Mouse (Mus musculus) CH12.LX (cell line): ENCODE measurements around the gene Pard6a. TPM values are rescaled to one million over a fixed set of nuclear protein-coding genes. Genes with fewer than 3 reads are reported as not detected.

ENCODE experiments used
- DNase-seq: peaks from one replicate; pipeline ENCODE4 v3.0.0-alpha.2; 2013; ENCODE audit errors: extremely low read depth
- H3K27ac ChIP-seq: 2 replicates; pipeline ENCODE4 v1.5.1; 2012; ENCODE audit warnings: low read depth, mild to moderate bottlenecking, control low read depth, moderate library complexity; ENCODE audit not compliant: insufficient read depth
- H3K27me3 ChIP-seq: replicated peaks from 2 replicates; pipeline ENCODE3; 2012; ENCODE audit warnings: inconsistent platforms
- H3K36me3 ChIP-seq, 2 experiments: replicated peaks in 1 of 2; 2 replicates each; pipeline versions ENCODE3 to v1.6.1; 2012; ENCODE audit warnings: inconsistent platforms in 1 of 2, low read length in 1 of 2, mild to moderate bottlenecking in 1 of 2, mixed read lengths in 1 of 2, moderate library complexity in 1 of 2; ENCODE audit not compliant: control insufficient read depth in 1 of 2, insufficient read depth in 1 of 2
- H3K4me1 ChIP-seq, 2 experiments: 2 replicates each; pipeline ENCODE4 v1.6.1; 2012; ENCODE audit warnings: inconsistent platforms in 1 of 2, moderate library complexity in 1 of 2; ENCODE audit not compliant: insufficient read depth in 2 of 2, control insufficient read depth in 1 of 2
- H3K4me2 ChIP-seq: 2 replicates; pipeline ENCODE4 v1.6.1; 2012; ENCODE audit warnings: low read depth, mild to moderate bottlenecking, control low read depth; ENCODE audit not compliant: poor library complexity, insufficient read depth, severe bottlenecking
- H3K4me3 ChIP-seq, 3 experiments: fragments of 150-350 bp in 1 of 3; sonication (generic) in 1 of 3; replicated peaks in 1 of 3; 2 replicates each; pipeline versions ENCODE3 to v1.5.1; 2011 to 2012; ENCODE audit warnings: low read depth in 2 of 3, low read length in 2 of 3, mild to moderate bottlenecking in 2 of 3, moderate library complexity in 2 of 3, control low read depth in 1 of 3, improper control_type of control experiment in 1 of 3, inconsistent platforms in 1 of 3, mixed read lengths in 1 of 3; ENCODE audit not compliant: poor library complexity in 1 of 3
- H3K79me2 ChIP-seq: replicated peaks from 2 replicates; pipeline ENCODE4 v1.6.1; 2012; ENCODE audit warnings: mild to moderate bottlenecking, moderate library complexity; ENCODE audit not compliant: control insufficient read depth, poor library complexity, insufficient read depth, severe bottlenecking; ENCODE audit errors: extremely low read depth
- H3K9ac ChIP-seq: 2 replicates; pipeline ENCODE4 v1.6.1; 2012; ENCODE audit warnings: low read depth, mild to moderate bottlenecking, control low read depth, moderate library complexity; ENCODE audit not compliant: insufficient read depth
- H3K9me3 ChIP-seq: replicated peaks from 2 replicates; pipeline ENCODE3; 2012; ENCODE audit warnings: low read length, inconsistent platforms, mixed read lengths
- BHLHE40 ChIP-seq: IDR thresholded peaks from 2 replicates; pipeline ENCODE4 v1.6.1; 2011; ENCODE audit warnings: mild to moderate bottlenecking, low read depth, low read length, improper control_type of control experiment
- CHD1 ChIP-seq: IDR thresholded peaks from 2 replicates; pipeline ENCODE4 v1.6.1; 2012; ENCODE audit warnings: low read depth, low read length, improper control_type of control experiment, inconsistent platforms
- CHD2 ChIP-seq: IDR thresholded peaks from 2 replicates; pipeline ENCODE4 v1.6.1; 2011; ENCODE audit warnings: low read length, improper control_type of control experiment
- ELF1 ChIP-seq: IDR thresholded peaks from 2 replicates; pipeline ENCODE4 v1.6.1; 2014; ENCODE audit warnings: low read depth, mild to moderate bottlenecking, inconsistent platforms, low read length, improper control_type of control experiment
- ETS1 ChIP-seq: conservative IDR thresholded peaks from 2 replicates; pipeline ENCODE4 v1.6.1; 2012; ENCODE audit warnings: low read depth, mild to moderate bottlenecking, inconsistent platforms, low read length, improper control_type of control experiment, moderate library complexity
- GABPA ChIP-seq: IDR thresholded peaks from 2 replicates; pipeline ENCODE4 v1.6.1; 2012; ENCODE audit warnings: low read depth, low read length, improper control_type of control experiment, inconsistent platforms; ENCODE audit not compliant: insufficient replicate concordance
- HCFC1 ChIP-seq: IDR thresholded peaks from 2 replicates; pipeline ENCODE4 v1.6.1; 2012; ENCODE audit warnings: low read depth, mild to moderate bottlenecking, inconsistent platforms, low read length, improper control_type of control experiment
- JUN ChIP-seq: IDR thresholded peaks from 2 replicates; pipeline ENCODE4 v1.6.1; 2011; ENCODE audit warnings: low read depth, mild to moderate bottlenecking, low read length, improper control_type of control experiment, moderate library complexity; ENCODE audit not compliant: insufficient read depth
- MAZ ChIP-seq: IDR thresholded peaks from 2 replicates; pipeline ENCODE4 v1.6.1; 2012; ENCODE audit warnings: low read depth, mild to moderate bottlenecking, inconsistent platforms, low read length, improper control_type of control experiment, moderate library complexity
- MEF2A ChIP-seq: IDR thresholded peaks from 2 replicates; pipeline ENCODE4 v1.6.1; 2014; ENCODE audit warnings: low read depth, mild to moderate bottlenecking, inconsistent platforms, low read length, improper control_type of control experiment, borderline replicate concordance
- MXI1 ChIP-seq: IDR thresholded peaks from 2 replicates; pipeline ENCODE4 v1.6.1; 2011; ENCODE audit warnings: mild to moderate bottlenecking, low read depth, low read length, improper control_type of control experiment
- MYC ChIP-seq: IDR thresholded peaks from 2 replicates; pipeline ENCODE4 v1.6.1; 2011; ENCODE audit warnings: low read depth, mild to moderate bottlenecking, improper control_type of control experiment, low read length
- NRF1 ChIP-seq: IDR thresholded peaks from 2 replicates; pipeline ENCODE4 v1.6.1; 2014; ENCODE audit warnings: low read depth, mild to moderate bottlenecking, inconsistent platforms, low read length, improper control_type of control experiment, moderate library complexity
- POLR2AphosphoS2 ChIP-seq: IDR thresholded peaks from 2 replicates; pipeline ENCODE4 v1.6.1; 2011; ENCODE audit warnings: low read depth, low read length, improper control_type of control experiment
- RCOR1 ChIP-seq: conservative IDR thresholded peaks from 2 replicates; pipeline ENCODE4 v1.6.1; 2012; ENCODE audit warnings: low read depth, mild to moderate bottlenecking, inconsistent platforms, low read length, improper control_type of control experiment
- SIN3A ChIP-seq: IDR thresholded peaks from 2 replicates; pipeline ENCODE4 v1.6.1; 2012; ENCODE audit warnings: low read length, improper control_type of control experiment, inconsistent platforms
- SMC3 ChIP-seq: IDR thresholded peaks from 2 replicates; pipeline ENCODE4 v1.6.1; 2011; ENCODE audit warnings: low read depth, low read length, improper control_type of control experiment
- TBP ChIP-seq: conservative IDR thresholded peaks from 2 replicates; pipeline ENCODE4 v1.6.1; 2011; ENCODE audit warnings: low read depth, low read length, improper control_type of control experiment
- UBTF ChIP-seq: IDR thresholded peaks from 2 replicates; pipeline ENCODE4 v1.6.1; 2012; ENCODE audit warnings: low read depth, mild to moderate bottlenecking, inconsistent platforms, low read length, improper control_type of control experiment, moderate library complexity
- USF1 ChIP-seq: IDR thresholded peaks from 2 replicates; pipeline ENCODE4 v1.6.1; 2014; ENCODE audit warnings: low read depth, mild to moderate bottlenecking, inconsistent platforms, low read length, improper control_type of control experiment
- ZMIZ1 ChIP-seq: IDR thresholded peaks from 2 replicates; pipeline ENCODE4 v1.6.1; 2012; ENCODE audit warnings: low read depth, mild to moderate bottlenecking, inconsistent platforms, low read length, improper control_type of control experiment
- ZNF384 ChIP-seq: IDR thresholded peaks from 2 replicates; pipeline ENCODE4 v1.6.1; 2012; ENCODE audit warnings: low read depth, low read length, improper control_type of control experiment, inconsistent platforms
- dilution Hi-C: fragments of 300-500 bp; cut with MboI; formaldehyde crosslinking; loops from 2 replicates; pipeline ENCODE4 v1.14.3; 2020; ENCODE audit warnings: low sequenced_read_pairs; ENCODE audit not compliant: extremely low pct_unique_long_range_greater_than_20kb, extremely low pct_ligation_motif_present
- in situ Hi-C: fragments of 300-500 bp; cut with MboI; formaldehyde crosslinking; loops from 3 replicates; pipeline ENCODE4 v1.14.3; 2019; ENCODE audit warnings: low sequenced_read_pairs, low pct_ligation_motif_present, low pct_unique_long_range_greater_than_20kb, mixed read lengths
- polyA plus RNA-seq: library from polyadenylated mRNA; unstranded; fragments of >175 nt; gene quantifications from 2 replicates; pipeline ENCODE4 v1.2.1, GENCODE M21; 2012; ENCODE audit warnings: low read depth; ENCODE audit not compliant: insufficient read length
- total RNA-seq, 2 experiments: library from RNA; depleted of rRNA; stranded (reverse); fragments of 300-350 nt in 1 of 2; fragments of >200 nt in 1 of 2; gene quantifications; 2 replicates each; pipeline ENCODE4 v1.2.3; 2012 to 2014

Gene Pard6a
- total and polyA plus RNA-seq, 3 experiments: 15.9 to 32.3 (median 23.3) TPM

- in situ Hi-C loops (loop anchor here (5.0 to 25.0 kb wide), 2 partner anchors 106 to 334 kb away; no protein-coding TSS in a partner anchor), dilution Hi-C loops (no loop called here)
- Histone ChIP-seq H3K27me3 (no peaks in the 10 kb centered on the region), H3K4me1 (peaks cover 12 to 44% of the 10 kb centered on the region in 2 experiments), H3K9me3 (no peaks in the 10 kb centered on the region), H3K4me2 (no peak overlapping the region), H3K79me2 (no peaks in the 10 kb centered on the region; the same call in 1 of the 2 replicates), H3K27ac (no peak overlapping the region), H3K36me3 (peaks cover 34 to 55% of the 10 kb centered on the region in 2 experiments), H3K4me3 (no peak overlapping the region), H3K9ac (no peak overlapping the region)
- TF ChIP-seq SMC3 (no peak), MEF2A (no peak), CHD1 (no peak), ELF1 (no peak), BHLHE40 (no peak), USF1 (no peak), RCOR1 (no peak), ETS1 (no peak), NRF1 (no peak), ZMIZ1 (no peak)
- no peak for DNase-seq
Measured at GRCm38 (mm10) chr8:105702731-105703415, 1.9 kb downstream of the Pard6a start.

DNA sequence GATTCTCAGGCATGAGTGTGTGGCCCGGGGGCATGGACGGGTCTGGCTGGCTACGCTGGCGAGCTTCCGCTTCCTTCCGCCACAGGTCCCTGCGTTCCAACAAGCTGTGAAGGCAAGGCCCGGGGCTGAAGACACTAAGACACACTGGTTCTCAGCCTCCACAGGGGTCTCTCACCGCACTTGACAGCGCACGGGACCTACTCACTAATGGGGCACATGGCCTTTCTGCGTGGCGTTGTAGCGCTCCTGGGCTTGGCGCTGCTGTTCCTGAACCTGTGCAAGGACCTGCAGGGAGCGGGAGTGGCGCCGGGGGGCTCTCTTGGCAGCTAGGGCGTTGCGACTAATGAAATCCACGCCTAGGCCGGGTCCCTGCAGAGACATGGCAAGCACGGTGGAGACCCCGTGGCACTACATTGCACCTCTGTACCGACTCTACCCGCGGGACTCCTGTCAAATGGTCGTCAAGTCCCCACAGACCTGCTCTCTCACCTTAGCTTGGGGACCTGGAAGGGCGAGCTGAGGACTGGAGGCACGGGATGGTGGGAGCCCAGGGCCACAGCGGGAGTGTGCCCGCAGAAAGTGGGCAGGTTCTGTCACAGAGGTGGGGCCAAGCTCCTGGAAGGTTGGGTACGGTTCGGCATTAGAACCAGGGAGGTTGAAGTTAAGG is 3.3 kb downstream of the Pard6a start:
- Histone ChIP-seq H3K9ac (no peak overlapping the region), H3K79me2 (no peaks in the 10 kb centered on the region; the same call in 1 of the 2 replicates), H3K36me3 (peaks cover 23 to 42% of the 10 kb centered on the region in 2 experiments), H3K27me3 (no peaks in the 10 kb centered on the region), H3K9me3 (no peaks in the 10 kb centered on the region), H3K4me1 (peaks cover 12 to 44% of the 10 kb centered on the region in 2 experiments), H3K4me2 (no peak overlapping the region), H3K4me3 (no peak overlapping the region), H3K27ac (no peak overlapping the region)
- dilution Hi-C loops: no loop called here
- no peak for DNase-seq
- in situ Hi-C loops: loop anchor here (5.0 to 25.0 kb wide), 2 partner anchors 107 to 333 kb away; no protein-coding TSS in a partner anchor
- TF ChIP-seq SIN3A (no peak), JUN (no peak), MAZ (no peak), USF1 (no peak), MXI1 (no peak), CHD1 (no peak), HCFC1 (no peak), MYC (no peak), UBTF (no peak), TBP (no peak), ZNF384 (no peak), POLR2AphosphoS2 (no peak), GABPA (no peak), CHD2 (no peak)
